Mouse (Mus musculus) CH12.LX (cell line): ENCODE results near the gene Ces1h.

Experiments
- CHD2 ChIP-seq: IDR thresholded peaks from 2 replicates; pipeline ENCODE4 v1.6.1; 2011; ENCODE audit warnings: low read length, improper control_type of control experiment
- CTCF ChIP-seq, 2 experiments: IDR thresholded peaks in 1 of 2; conservative IDR thresholded peaks in 1 of 2; 2 replicates each; pipeline ENCODE4 v1.5.1; 2011 to 2012; ENCODE audit warnings: low read depth in 2 of 2, low read length in 2 of 2, improper control_type of control experiment in 1 of 2, inconsistent platforms in 1 of 2, mild to moderate bottlenecking in 1 of 2, moderate library complexity in 1 of 2
- JUND ChIP-seq: conservative IDR thresholded peaks from 2 replicates; pipeline ENCODE4 v1.6.1; 2011; ENCODE audit warnings: low read depth, low read length, improper control_type of control experiment
- RCOR1 ChIP-seq: conservative IDR thresholded peaks from 2 replicates; pipeline ENCODE4 v1.6.1; 2012; ENCODE audit warnings: low read depth, mild to moderate bottlenecking, inconsistent platforms, low read length, improper control_type of control experiment
- ZKSCAN1 ChIP-seq: IDR thresholded peaks from 2 replicates; pipeline ENCODE4 v1.6.1; 2012; ENCODE audit warnings: low read depth, inconsistent platforms, low read length, improper control_type of control experiment, borderline replicate concordance
- ZNF384 ChIP-seq: IDR thresholded peaks from 2 replicates; pipeline ENCODE4 v1.6.1; 2012; ENCODE audit warnings: low read depth, low read length, improper control_type of control experiment, inconsistent platforms

GRCm38 (mm10) chr8:93360113-93360512 lies 19.4 kb downstream of the Ces1h start:
- TF ChIP-seq ZNF384, result no peak
- TF ChIP-seq JUND, result no peak
- no peak for TF ChIP-seq CTCF (conservative IDR thresholded peaks at IDR 0.05 in 1 of 2, IDR thresholded peaks at IDR 0.05 in 1 of 2; ENCODE audit: low read depth in 2 of 2, low read length in 2 of 2)
- no peak for TF ChIP-seq RCOR1
- no peak for TF ChIP-seq CHD2
- no peak for TF ChIP-seq ZKSCAN1
